Mouse (Mus musculus): Measurements from ENCODE around the gene Baz2b. TPM values are rescaled to one million over a fixed set of nuclear protein-coding genes. Genes with fewer than 3 reads are reported as not detected.

Baz2b gene
- polyA plus RNA-seq (2015; fragmentation: Nextera tagmentation; extraction: Ambion mirVana) = 28.9 and 34.4 TPM in 2 replicates

DNA sequence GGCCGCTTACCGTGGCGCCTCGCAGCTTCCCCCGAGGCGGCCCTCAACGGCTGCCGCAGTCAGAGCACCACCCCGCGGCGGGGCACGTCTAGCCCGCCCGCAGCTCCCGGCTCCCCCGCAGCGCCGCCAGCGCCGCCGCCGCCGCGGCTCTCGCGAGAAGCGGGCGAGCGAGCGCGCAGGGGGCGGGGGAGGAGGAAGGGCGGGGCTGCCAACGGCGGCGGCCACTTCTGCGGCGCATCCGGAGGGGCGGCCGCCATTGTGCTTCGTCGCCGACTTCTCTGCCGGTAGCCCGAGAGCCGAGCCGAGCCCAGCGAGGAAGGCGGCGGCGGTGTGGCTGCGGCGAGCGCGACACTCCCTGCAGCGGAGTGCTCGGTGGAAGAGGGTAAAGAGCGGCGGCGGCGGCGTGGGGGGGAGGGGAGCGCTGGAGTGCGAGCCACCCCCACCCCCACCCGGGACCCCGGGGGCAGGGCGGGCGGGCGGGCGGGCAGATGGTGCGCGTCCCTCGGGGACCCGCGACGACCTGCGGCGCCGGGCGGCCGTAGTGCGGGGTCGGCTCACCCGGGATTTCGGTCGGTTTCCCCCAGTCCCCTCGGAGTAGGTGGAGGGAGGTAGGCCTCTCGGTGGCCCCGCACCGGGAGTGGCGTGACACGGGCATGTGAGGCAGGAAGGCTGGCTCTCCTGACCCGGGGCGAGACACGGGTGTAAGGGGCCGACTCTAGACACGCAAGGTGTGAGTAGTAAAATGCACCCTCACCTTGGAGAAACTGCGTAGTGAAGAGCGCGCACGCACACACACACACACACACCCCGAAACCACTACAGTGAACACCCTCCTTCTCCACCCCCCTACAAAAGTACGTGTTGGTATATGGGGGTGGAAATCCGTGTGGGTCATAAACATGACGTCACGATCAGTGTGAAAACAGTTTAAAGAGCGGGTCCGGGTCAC is at the start of gene Baz2b, which contains the start of gene March7:
TSS of gene Baz2b (minus strand) at position 137 of the 949 bp plus-strand sequence.
TSS of gene March7 (plus strand) at position 185 of the 949 bp plus-strand sequence.

GRCm38 (mm10) chr2:59881831-59882741 is 327.6 kb downstream of the Baz2b start, which contains the start of gene Wdsub1:
Wdsub1 (minus strand) TSS chr2:59882591.

Other genes with a start within 250 kb of the Baz2b start
- gene March7, start within 50 bp of the Baz2b start, polyA plus RNA-seq (2015; fragmentation: Nextera tagmentation; extraction: Ambion mirVana) = 45.1 and 50.1 TPM in 2 replicates
- 47.7 and 58.6 TPM in 2 replicates for gene Cd302, start 74.6 kb upstream of the Baz2b start, polyA plus RNA-seq (2015; fragmentation: Nextera tagmentation; extraction: Ambion mirVana)
- gene Ly75, start 173.5 kb upstream of the Baz2b start, polyA plus RNA-seq (2015; fragmentation: Nextera tagmentation; extraction: Ambion mirVana) = 1.1 and 1.2 TPM in 2 replicates

All from urinary bladder, postnatal 0 days (tissue).